Mouse (Mus musculus) kidney, embryonic 16.5 days (tissue): ENCODE data around the gene Slc25a45. TPM values are rescaled to one million over a fixed set of nuclear protein-coding genes. Genes with fewer than 3 reads are reported as not detected.

Experiments
- ATAC-seq: fragments of 200-750 bp; cut with Nextera tagmentation; 2 replicates; pipeline ENCODE4 v1.8.0; 2017; ENCODE audit warnings: moderate TSS enrichment; ENCODE audit not compliant: low FRiP score, low TSS enrichment
- H3K27ac ChIP-seq: fragments of 300-500 bp; sonication (generic); 2 replicates; pipeline ENCODE4 v1.5.1; 2014; ENCODE audit warnings: low read length
- H3K27me3 ChIP-seq: fragments of 300-500 bp; sonication (generic); 2 replicates; pipeline ENCODE4 v1.6.1; 2014; ENCODE audit warnings: low read length, control low read depth, mixed read lengths; ENCODE audit not compliant: insufficient read depth
- H3K36me3 ChIP-seq: fragments of 300-500 bp; sonication (generic); 2 replicates; pipeline ENCODE4 v1.6.1; 2014; ENCODE audit warnings: low read length, control low read depth, mixed read lengths; ENCODE audit not compliant: insufficient read depth
- H3K4me1 ChIP-seq: fragments of 300-500 bp; sonication (generic); 2 replicates; pipeline ENCODE4 v1.6.1; 2014; ENCODE audit warnings: low read length, control low read depth, mixed read lengths; ENCODE audit not compliant: insufficient read depth
- H3K4me2 ChIP-seq: fragments of 300-500 bp; sonication (generic); replicated peaks from 2 replicates; pipeline ENCODE4 v1.6.1; 2014; ENCODE audit warnings: low read depth, low read length
- H3K4me3 ChIP-seq: fragments of 300-500 bp; sonication (generic); 2 replicates; pipeline ENCODE4 v1.5.1; 2014; ENCODE audit warnings: mild to moderate bottlenecking, low read length
- H3K9ac ChIP-seq: fragments of 300-500 bp; sonication (generic); replicated peaks from 2 replicates; pipeline ENCODE4 v1.6.1; 2014; ENCODE audit warnings: low read length
- H3K9me3 ChIP-seq: fragments of 300-500 bp; sonication (generic); 2 replicates; pipeline ENCODE4 v1.6.1; 2016; ENCODE audit warnings: low read length, control low read depth
- WGBS: fragments of 180-500 bp; shearing (Covaris S2); extraction: QIAGEN DNeasy Blood & Tissue Kit; methylation state at CpG from one replicate; pipeline ENCODE4 v1.1.7; 2014; 5-methylcytosine and 5-hydroxymethylcytosine counted together
- polyA plus RNA-seq: library from polyadenylated mRNA; unstranded; fragments of >200 nt; fragmentation: Nextera tagmentation; extraction: Ambion mirVana; gene quantifications from 2 replicates; pipeline ENCODE4 v1.2.1, GENCODE M21; 2015

Gene Slc25a45
- polyA plus RNA-seq, 1 experiment from 2014 or later: 15.7 TPM

DNA sequence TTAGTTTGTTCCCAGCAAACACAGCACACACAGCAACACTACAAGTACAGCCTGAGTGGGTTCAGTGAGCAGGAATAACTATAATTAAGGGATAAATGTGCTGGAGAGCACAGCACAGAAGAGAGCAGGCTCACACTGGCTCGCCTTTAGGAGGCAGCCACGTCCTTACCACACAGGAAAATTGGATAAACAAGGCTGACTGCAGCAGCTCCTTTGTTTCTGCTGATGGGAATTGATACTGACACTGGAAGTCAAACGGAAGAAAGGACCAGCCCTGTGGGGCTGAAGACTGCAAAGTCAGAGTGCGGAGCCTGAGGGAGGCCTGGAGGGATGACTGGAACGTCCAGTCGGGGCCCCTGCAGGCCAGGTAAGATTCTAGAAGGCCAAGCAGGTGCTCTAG, 32.6 kb downstream of the Slc25a45 start:
- 38% methylated on average over 6 of the region's 6 CpGs for WGBS
- no peak for ATAC-seq

DNA sequence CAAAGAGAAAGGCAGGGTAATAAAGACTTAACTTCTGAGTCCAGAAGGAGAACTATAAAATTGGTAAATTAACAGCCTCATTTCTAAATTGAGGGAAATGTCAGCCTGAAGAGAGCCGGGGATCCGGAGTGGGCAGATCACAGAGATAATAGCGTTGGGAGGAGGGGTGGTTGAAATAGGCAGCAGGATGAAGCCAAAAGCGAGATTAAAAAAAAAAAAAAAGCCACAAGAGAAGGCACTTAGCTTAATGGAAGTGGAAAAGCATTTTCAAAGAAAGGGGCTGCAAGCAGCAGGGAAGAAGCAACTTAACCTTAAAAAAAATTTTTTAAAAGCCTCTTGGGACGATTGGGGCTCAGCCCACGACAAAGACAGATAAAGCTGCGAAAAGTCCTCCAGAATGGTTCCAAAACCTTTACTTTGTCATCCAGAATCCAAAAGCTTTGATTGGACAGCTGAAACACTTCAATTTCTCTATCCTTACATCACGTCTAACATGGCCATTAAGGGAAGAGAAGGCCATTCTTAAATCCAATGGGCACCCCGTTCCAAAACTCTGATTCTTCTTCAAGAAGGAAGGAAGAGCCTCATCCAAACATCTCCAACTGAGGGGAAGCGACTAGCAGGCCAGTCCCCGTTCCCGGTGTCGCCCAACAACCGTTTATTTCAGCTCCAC, 34.0 kb downstream of the Slc25a45 start:
- H3K36me3 ChIP-seq: peaks cover 7% of the 10 kb centered on the region
- H3K9ac ChIP-seq: peak overlapping the region; percentile 83
- 3% methylated on average over 14 of the region's 14 CpGs for WGBS
- H3K9me3 ChIP-seq: no peaks in the 10 kb centered on the region
- H3K4me3 ChIP-seq: peak overlapping the region; percentile 63
- H3K4me2 ChIP-seq: peak overlapping the region; percentile 89
- ATAC-seq: no peak
- no peaks in the 10 kb centered on the region for H3K27me3 ChIP-seq
- peaks cover 28% of the 10 kb centered on the region for H3K4me1 ChIP-seq
- H3K27ac ChIP-seq: peak overlapping the region; percentile 83

More for the DNA sequence above, 32.6 kb downstream of the Slc25a45 start:
- H3K4me2 ChIP-seq: peak overlapping the region; percentile 89
- H3K9me3 ChIP-seq: no peaks in the 10 kb centered on the region
- peaks cover 20% of the 10 kb centered on the region for H3K36me3 ChIP-seq
- peaks cover 28% of the 10 kb centered on the region for H3K4me1 ChIP-seq
- H3K27ac ChIP-seq: peak overlapping the region; percentile 56
- peak overlapping the region; percentile 62 for H3K9ac ChIP-seq
- peak overlapping the region; percentile 29 for H3K4me3 ChIP-seq
- no peaks in the 10 kb centered on the region for H3K27me3 ChIP-seq

DNA sequence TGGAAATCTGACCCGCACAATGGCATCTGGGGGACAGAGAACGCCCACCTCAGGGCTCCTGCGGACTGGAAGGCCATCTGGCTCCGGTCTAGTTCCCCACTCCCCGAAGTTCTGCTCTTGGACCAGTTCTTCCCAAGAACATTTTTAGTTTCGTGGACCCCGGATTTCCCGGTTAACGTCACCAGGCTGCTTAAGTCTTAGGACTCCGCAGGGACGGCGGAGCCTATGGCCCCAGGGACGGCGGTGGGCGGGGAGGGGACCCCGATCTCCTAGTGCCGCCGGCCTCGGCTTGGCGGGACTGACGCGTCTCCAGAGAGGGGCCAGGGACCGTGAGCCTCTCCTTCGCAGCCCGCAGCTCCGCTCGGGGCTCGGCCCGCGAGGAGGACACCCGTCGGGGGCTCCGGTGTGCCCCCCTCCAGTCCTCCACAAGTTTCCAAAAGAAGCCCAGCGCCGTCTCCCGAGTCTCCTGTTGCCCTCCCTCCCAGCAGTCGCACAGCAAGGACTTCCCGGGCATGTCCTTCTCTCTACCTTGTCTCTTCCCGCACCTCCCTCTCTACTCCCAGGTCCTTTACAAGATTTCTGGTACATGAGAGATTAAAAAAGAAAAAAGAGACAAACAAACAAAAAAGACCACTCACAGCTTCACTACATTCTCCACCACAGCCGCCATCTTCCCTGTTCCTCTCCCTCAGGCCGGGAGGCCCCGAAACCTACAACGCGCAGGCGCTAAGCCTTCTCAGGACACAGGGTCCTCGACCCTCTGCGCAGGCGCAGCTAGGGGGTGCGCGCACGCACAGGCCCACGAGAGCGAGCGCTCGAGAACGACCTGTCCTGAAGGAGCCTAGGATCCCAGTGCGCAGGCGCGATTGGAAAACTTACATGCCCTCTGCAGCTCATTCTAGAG, 34.7 kb downstream of the Slc25a45 start:
- Histone ChIP-seq H3K9me3 (no peaks in the 10 kb centered on the region), H3K4me3 (peak overlapping the region; percentile 63), H3K27me3 (no peaks in the 10 kb centered on the region), H3K27ac (peak overlapping the region; percentile 83), H3K36me3 (peaks cover 7% of the 10 kb centered on the region), H3K4me1 (peaks cover 28% of the 10 kb centered on the region), H3K9ac (peak overlapping the region; percentile 83), H3K4me2 (peak overlapping the region; percentile 89)
- peak; percentile 97 for ATAC-seq
- WGBS: 0% methylated on average over 58 of the region's 59 CpGs

DNA sequence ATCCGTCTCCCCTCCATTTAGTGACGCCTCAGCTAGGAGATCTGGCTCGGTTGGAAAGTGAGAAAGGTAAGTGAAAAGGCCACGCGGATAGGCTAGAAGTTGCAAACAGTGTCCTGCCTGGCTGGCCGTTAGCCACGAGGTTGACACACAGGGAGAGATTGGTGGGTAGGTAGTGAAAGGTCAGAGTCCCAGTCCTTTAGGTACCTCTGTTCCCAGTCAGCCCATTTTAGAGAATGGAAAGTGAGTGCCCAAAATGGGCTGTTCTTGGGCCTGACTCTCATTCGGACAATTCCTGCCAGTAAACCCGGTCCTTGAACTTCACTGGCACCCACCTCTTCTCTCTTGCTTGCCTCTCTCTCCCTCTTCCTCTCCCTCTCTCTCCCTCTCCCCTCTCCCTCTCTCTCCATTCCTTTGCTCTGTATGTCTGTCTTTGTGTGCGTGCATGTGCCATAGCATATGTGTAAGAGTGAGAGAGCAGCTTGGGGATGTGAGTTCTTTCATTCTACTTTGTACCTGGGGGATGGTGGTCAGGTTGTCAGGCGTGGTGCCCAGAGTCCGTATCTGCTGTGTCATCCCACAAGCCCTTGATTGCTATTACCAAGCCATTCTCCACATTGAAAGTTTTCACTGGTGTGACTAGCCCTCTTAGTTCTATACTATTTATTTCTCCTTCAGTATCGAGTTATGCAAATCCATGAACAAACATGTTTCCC, 35.6 kb downstream of the Slc25a45 start, which contains the start of gene Dpf2:
TSS of gene Dpf2 (minus strand) at position 4 of the 713 bp plus-strand sequence.
- H3K9me3 ChIP-seq: no peaks in the 10 kb centered on the region
- WGBS: 21% methylated on average over 13 of the region's 13 CpGs

DNA sequence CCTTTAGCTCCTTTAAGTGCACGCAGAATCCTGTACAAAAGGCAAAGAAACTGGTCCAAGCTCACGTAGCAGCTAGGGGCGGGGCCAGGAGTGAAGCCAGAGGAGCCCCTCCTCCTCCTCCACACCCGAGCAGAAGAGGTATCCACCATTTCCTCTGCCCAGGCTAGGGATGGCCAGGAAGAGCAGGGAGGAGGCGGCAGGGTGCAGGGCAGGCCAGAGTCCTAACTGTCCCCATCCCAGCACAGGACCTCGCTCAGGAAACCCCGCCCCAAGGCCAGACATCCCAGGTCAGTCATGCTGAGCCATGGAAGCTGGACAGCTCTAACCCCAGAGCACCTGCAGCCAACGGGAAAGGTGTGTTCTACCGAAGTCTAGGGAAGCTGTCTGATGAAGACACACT, 44.1 kb downstream of the Slc25a45 start:
- ATAC-seq: peak; percentile 21; the same call in 1 of the 2 replicates
- Histone ChIP-seq H3K9ac (peak overlapping the region; percentile 51), H3K36me3 (peaks cover 16% of the 10 kb centered on the region), H3K9me3 (no peaks in the 10 kb centered on the region), H3K27ac (peak overlapping the region; percentile 25; the same call in 1 of the 2 replicates), H3K27me3 (no peaks in the 10 kb centered on the region), H3K4me2 (peak overlapping the region; percentile 91), H3K4me3 (peak overlapping the region; percentile 25), H3K4me1 (peaks cover 34% of the 10 kb centered on the region)
- WGBS: 16% methylated on average over 9 of the region's 9 CpGs

More for the DNA sequence above, 35.6 kb downstream of the Slc25a45 start, which contains the start of gene Dpf2:
- peak within 1 kb of the TSS; percentile 83 for H3K27ac ChIP-seq
- peaks cover 15% of the 10 kb centered on the region for H3K36me3 ChIP-seq
- H3K4me3 ChIP-seq: peak within 1 kb of the TSS; percentile 63
- H3K9ac ChIP-seq: peak within 1 kb of the TSS; percentile 83
- peaks cover 28% of the 10 kb centered on the region for H3K4me1 ChIP-seq
- no peaks in the 10 kb centered on the region for H3K27me3 ChIP-seq
- ATAC-seq: peak; percentile 72
- H3K4me2 ChIP-seq: peak within 1 kb of the TSS; percentile 89

DNA sequence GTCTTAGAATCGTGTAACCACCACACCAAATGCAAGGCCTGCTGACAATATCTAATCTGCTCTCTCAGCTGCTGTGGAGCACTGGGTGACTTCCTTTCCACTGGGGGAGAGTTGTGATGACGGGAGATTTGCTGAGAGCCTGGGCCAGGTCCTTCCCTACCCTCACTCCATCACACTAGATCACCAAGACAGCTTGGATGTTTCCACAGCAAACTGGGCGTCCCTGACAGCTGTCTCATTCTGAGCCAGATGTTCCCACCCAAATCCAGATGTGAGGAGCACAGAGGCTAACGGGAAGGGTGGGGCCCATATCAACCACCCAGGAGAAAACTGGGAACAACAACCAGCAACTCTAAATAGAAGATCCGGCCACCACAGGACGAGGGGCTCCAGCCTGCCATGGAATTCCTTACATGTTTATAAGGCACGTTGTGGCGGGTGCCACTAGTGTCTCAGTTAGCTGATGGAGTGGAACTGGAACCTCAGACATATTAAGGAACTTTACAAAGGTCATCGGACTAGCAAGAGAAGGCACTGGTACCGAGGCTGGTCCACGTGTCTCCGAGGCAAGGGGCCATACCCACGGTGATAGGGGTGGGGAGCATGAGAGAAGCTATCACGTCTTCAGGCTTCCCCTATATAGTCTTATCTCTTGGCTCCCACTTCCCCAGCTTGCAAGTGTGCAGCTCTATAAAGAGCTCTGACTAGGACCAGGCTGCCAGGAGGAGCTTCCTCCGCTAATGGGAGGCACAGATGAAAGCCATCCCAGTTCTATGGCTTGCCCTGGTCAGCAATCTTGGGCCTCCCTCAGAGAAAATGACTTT, 44.7 kb downstream of the Slc25a45 start:
- peak overlapping the region; percentile 25 for H3K4me3 ChIP-seq
- ATAC-seq: no peak
- 67% methylated on average over 15 of the region's 15 CpGs for WGBS

DNA sequence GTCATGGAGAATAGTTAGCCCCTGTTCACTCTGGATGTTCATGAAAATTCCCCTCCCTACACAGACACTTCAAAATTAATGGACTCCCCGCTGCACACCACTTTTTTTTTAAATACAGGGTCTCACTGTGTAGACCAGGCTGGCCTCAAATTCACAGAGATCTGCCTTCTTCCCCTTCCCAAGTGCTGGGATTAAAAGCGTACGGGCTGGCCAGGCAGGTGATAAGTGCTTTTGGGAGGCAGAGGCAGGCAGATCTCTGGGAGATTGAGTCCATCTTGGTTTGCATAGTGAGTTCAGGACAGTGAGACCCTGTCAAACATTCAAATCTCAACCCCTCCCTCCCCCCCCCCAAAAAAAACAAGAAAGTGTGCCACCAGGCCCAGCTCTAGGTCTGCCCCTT, 45.4 kb downstream of the Slc25a45 start:
- WGBS: 93% methylated on average over 3 of the region's 3 CpGs
- Histone ChIP-seq H3K36me3 (peaks cover 4% of the 10 kb centered on the region; the same call in 1 of the 2 replicates), H3K27me3 (no peaks in the 10 kb centered on the region), H3K4me2 (peak overlapping the region; percentile 91), H3K9me3 (no peaks in the 10 kb centered on the region), H3K4me3 (peak overlapping the region; percentile 25; the same call in 1 of the 2 replicates), H3K27ac (0 out of 2 replicates have a peak overlapping the region, but pooled peaks have one; percentile 8), H3K4me1 (peaks cover 44% of the 10 kb centered on the region), H3K9ac (peak overlapping the region; percentile 84)
- ATAC-seq: no peak

More for the DNA sequence above, 44.7 kb downstream of the Slc25a45 start:
- peaks cover 11% of the 10 kb centered on the region for H3K36me3 ChIP-seq
- peak overlapping the region; percentile 84 for H3K9ac ChIP-seq
- H3K4me1 ChIP-seq: peaks cover 39% of the 10 kb centered on the region
- no peaks in the 10 kb centered on the region for H3K9me3 ChIP-seq
- peak overlapping the region; percentile 25; the same call in 1 of the 2 replicates for H3K27ac ChIP-seq
- H3K4me2 ChIP-seq: peak overlapping the region; percentile 91
- H3K27me3 ChIP-seq: no peaks in the 10 kb centered on the region

DNA sequence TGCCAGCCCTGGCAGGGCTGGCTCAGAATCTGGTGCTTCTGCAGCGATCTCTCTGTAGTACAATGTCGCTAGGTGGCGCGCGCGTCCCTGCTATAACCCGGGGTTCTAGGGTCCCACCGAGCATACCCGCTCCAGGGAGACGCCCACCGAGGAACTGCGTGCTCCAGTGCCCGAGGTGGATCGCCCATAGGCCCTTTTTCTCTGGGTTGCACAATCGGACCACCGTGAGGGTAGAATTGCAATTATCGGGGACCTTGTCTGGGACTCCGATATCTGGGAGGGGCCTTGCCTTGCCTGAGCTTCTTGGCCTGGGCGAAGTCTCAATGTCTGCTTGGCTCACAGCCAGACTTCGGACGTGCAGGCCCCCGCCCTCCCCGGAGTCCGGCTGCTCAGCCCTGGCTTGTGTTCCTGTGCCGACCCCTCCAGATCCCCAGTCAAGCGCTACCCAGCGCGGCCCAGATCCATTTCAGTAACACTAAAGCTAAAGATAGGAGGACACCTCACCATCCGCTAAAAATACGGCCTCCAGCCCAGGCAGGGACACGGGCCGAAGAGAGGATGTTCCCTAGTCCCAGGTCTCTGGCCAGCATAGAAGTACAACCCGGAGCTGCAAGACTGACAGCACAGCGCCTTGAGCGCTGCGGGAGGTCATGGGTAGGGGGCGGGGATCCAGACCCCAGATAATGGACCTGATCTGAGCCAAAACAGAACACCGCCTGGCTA, 46.5 kb downstream of the Slc25a45 start:
- Histone ChIP-seq H3K4me1 (peaks cover 56% of the 10 kb centered on the region), H3K27ac (peak overlapping the region; percentile 86), H3K9me3 (no peaks in the 10 kb centered on the region), H3K4me2 (peak overlapping the region; percentile 91), H3K9ac (peak overlapping the region; percentile 84), H3K4me3 (peak overlapping the region; percentile 75), H3K27me3 (no peaks in the 10 kb centered on the region), H3K36me3 (no peaks in the 10 kb centered on the region)
- ATAC-seq: peak; percentile 79
- 0% methylated on average over 38 of the region's 38 CpGs for WGBS
